Mouse (Mus musculus) kidney, adult 2 months (tissue): Measurements from ENCODE around the gene Mybbp1a.

Experiments
- CTCF ChIP-seq: fragments of 200-500 bp; conservative IDR thresholded peaks from 2 replicates; pipeline ENCODE4 v1.5.1; 2011; ENCODE audit warnings: low read depth, mild to moderate bottlenecking, control low read depth, low read length, moderate library complexity, mixed read lengths; ENCODE audit not compliant: insufficient read depth, insufficient read length
- POLR2A ChIP-seq: fragments of 200-500 bp; IDR thresholded peaks from one replicate; pipeline ENCODE4 v1.6.1; 2011; ENCODE audit warnings: low read depth, low read length, control low read depth

- TF ChIP-seq POLR2A (no peak), CTCF (no peak)
These were observed 40.2 kb downstream of the Mybbp1a start for GRCm38 (mm10) chr11:72481313-72481712.
